Comparison of ENCODE assay signal across 8 mouse cellular contexts in genomic region chr5:104047200-104048105, GRCm38 (mm10). TPM values are rescaled to one million over a fixed set of nuclear protein-coding genes. Genes with fewer than 3 reads are reported as not detected.
DNase-seq lines count a peak whose midpoint lies in the region; ATAC-seq and TF ChIP-seq lines count a peak whose summit lies in the region.

No protein-coding gene starts in this region.

- TF ChIP-seq CTCF in gastrocnemius, adult 2 months (IDR thresholded peaks at IDR 0.05) = no peak
- no peak for TF ChIP-seq CTCF in CH12.LX (conservative IDR thresholded peaks at IDR 0.05 in 1 of 2, IDR thresholded peaks at IDR 0.05 in 1 of 2; ENCODE audit: low read depth in 2 of 2, low read length in 2 of 2)

- intact Hi-C loops in gastrocnemius, adult 2 months (cut with DNase I) = loop anchor here (5.0 kb wide), 1 partner anchor 35 kb away; no protein-coding TSS in a partner anchor

- H3K9ac ChIP-seq in CH12.LX (ENCODE audit: insufficient read depth, low read depth) = peak overlapping the region; percentile 95
- peak overlapping the region; percentile 92 for H3K9ac ChIP-seq in embryonic facial prominence, embryonic 14.5 days (ENCODE audit: low read depth, low read length)
- peak overlapping the region; percentile 92 for H3K9ac ChIP-seq in hindbrain, embryonic 15.5 days
- H3K9ac ChIP-seq in lung, embryonic 16.5 days (ENCODE audit: low read length) = peak overlapping the region; percentile 94

- in situ Hi-C loops in CH12.LX (cut with MboI; ENCODE audit: low pct_ligation_motif_present, low pct_unique_long_range_greater_than_20kb, low sequenced_read_pairs) = no loop called here

- peaks cover 6 to 28% of the 10 kb centered on the region in 2 experiments for H3K36me3 ChIP-seq in CH12.LX (replicated peaks in 1 of 2; ENCODE audit: control insufficient read depth in 1 of 2, insufficient read depth in 1 of 2, low read length in 1 of 2)
- H3K36me3 ChIP-seq in embryonic facial prominence, embryonic 14.5 days (ENCODE audit: control insufficient read depth, insufficient read depth, low read length) = peaks cover 24% of the 10 kb centered on the region
- peaks cover 18% of the 10 kb centered on the region for H3K36me3 ChIP-seq in hindbrain, embryonic 15.5 days
- peaks cover 11% of the 10 kb centered on the region for H3K36me3 ChIP-seq in lung, embryonic 16.5 days (ENCODE audit: control insufficient read depth, insufficient read depth, low read length)

- no peak for TF ChIP-seq POLR2A in CH12.LX (IDR thresholded peaks at IDR 0.05; ENCODE audit: low read depth, low read length)

- TF ChIP-seq EP300 in CH12.LX (IDR thresholded peaks at IDR 0.05; ENCODE audit: low read length) = peak; percentile 7; the same call in 1 of the 2 replicates

- dilution Hi-C loops in CH12.LX (cut with MboI; ENCODE audit: extremely low pct_ligation_motif_present, extremely low pct_unique_long_range_greater_than_20kb, low sequenced_read_pairs) = no loop called here

- WGBS in embryonic facial prominence, embryonic 14.5 days = 4% methylated on average over 19 of the region's 19 CpGs
- WGBS in hindbrain, embryonic 15.5 days = 10% methylated on average over 19 of the region's 19 CpGs
- WGBS in lung, embryonic 16.5 days = 1% methylated on average over 19 of the region's 19 CpGs

- peak; percentile 29 for DNase-seq in gastrocnemius, adult 2 months
- DNase-seq in gastrocnemius, postnatal 10 days = no peak
- no peak for DNase-seq in CH12.LX (ENCODE audit: extremely low read depth)
- DNase-seq in embryonic facial prominence, embryonic 14.5 days (ENCODE audit: low spot score) = no peak
- peak; percentile 33 for DNase-seq in thymus, postnatal 25 days
- DNase-seq in right cerebral cortex, postnatal 14 days = no peak

- no peaks in the 10 kb centered on the region for H3K27me3 ChIP-seq in CH12.LX (replicated peaks)
- no peaks in the 10 kb centered on the region for H3K27me3 ChIP-seq in embryonic facial prominence, embryonic 14.5 days (replicated peaks; ENCODE audit: control insufficient read depth, insufficient read depth, low read length)
- no peaks in the 10 kb centered on the region for H3K27me3 ChIP-seq in hindbrain, embryonic 15.5 days
- no peaks in the 10 kb centered on the region for H3K27me3 ChIP-seq in lung, embryonic 16.5 days (ENCODE audit: control insufficient read depth, insufficient read depth, low read depth, low read length)

- H3K79me2 ChIP-seq in CH12.LX (replicated peaks; ENCODE audit: control insufficient read depth, extremely low read depth, insufficient read depth, poor library complexity, severe bottlenecking) = peaks cover 9% of the 10 kb centered on the region

- no peak for TF ChIP-seq RAD21 in CH12.LX (IDR thresholded peaks at IDR 0.05; ENCODE audit: low read depth, low read length)

- ATAC-seq in embryonic facial prominence, embryonic 14.5 days (ENCODE audit: low read depth) = peak; percentile 2; the same call in 1 of the 2 replicates
- ATAC-seq in hindbrain, embryonic 15.5 days (ENCODE audit: low FRiP score, low read depth) = 0 out of 2 replicates have a peak, but pooled peaks have one; percentile 1
- peak; percentile 7; the same call in 1 of the 2 replicates for ATAC-seq in lung, embryonic 16.5 days (ENCODE audit: low read depth)

- no peaks in the 10 kb centered on the region for H3K9me3 ChIP-seq in CH12.LX (replicated peaks; ENCODE audit: low read length)
- H3K9me3 ChIP-seq in embryonic facial prominence, embryonic 14.5 days (ENCODE audit: control insufficient read depth, low read length) = no peaks in the 10 kb centered on the region
- no peaks in the 10 kb centered on the region for H3K9me3 ChIP-seq in hindbrain, embryonic 15.5 days
- H3K9me3 ChIP-seq in lung, embryonic 16.5 days (ENCODE audit: control insufficient read depth, low read length) = no peaks in the 10 kb centered on the region

- H3K4me1 ChIP-seq in CH12.LX (ENCODE audit: control insufficient read depth in 1 of 2, insufficient read depth in 2 of 2) = peaks cover 8 to 41% of the 10 kb centered on the region in 2 experiments
- peaks cover 18% of the 10 kb centered on the region; the same call in 1 of the 2 replicates for H3K4me1 ChIP-seq in embryonic facial prominence, embryonic 14.5 days (ENCODE audit: control insufficient read depth, insufficient read depth, low read length)
- peaks cover 18% of the 10 kb centered on the region for H3K4me1 ChIP-seq in hindbrain, embryonic 15.5 days (replicated peaks)
- H3K4me1 ChIP-seq in lung, embryonic 16.5 days (replicated peaks; ENCODE audit: control insufficient read depth, insufficient read depth, low read length) = peaks cover 12% of the 10 kb centered on the region

- peak overlapping the region; percentile 92 for H3K4me2 ChIP-seq in CH12.LX (ENCODE audit: insufficient read depth, low read depth, poor library complexity, severe bottlenecking)
- H3K4me2 ChIP-seq in embryonic facial prominence, embryonic 14.5 days (ENCODE audit: low read depth, low read length) = peak overlapping the region; percentile 72
- H3K4me2 ChIP-seq in hindbrain, embryonic 15.5 days = peak overlapping the region; percentile 77
- peak overlapping the region; percentile 87 for H3K4me2 ChIP-seq in lung, embryonic 16.5 days (ENCODE audit: low read depth, low read length)

- H3K4me3 ChIP-seq in gastrocnemius, adult 2 months = peak overlapping the region; percentile 97
- H3K4me3 ChIP-seq in CH12.LX (replicated peaks in 1 of 3; ENCODE audit: low read depth in 2 of 3, low read length in 2 of 3, poor library complexity in 1 of 3) = peak overlapping the region; percentile 94 to 99 (median 96)
- peak overlapping the region; percentile 86 for H3K4me3 ChIP-seq in embryonic facial prominence, embryonic 14.5 days (ENCODE audit: low read depth, low read length)
- H3K4me3 ChIP-seq in hindbrain, embryonic 15.5 days = peak overlapping the region; percentile 90
- H3K4me3 ChIP-seq in lung, embryonic 16.5 days (ENCODE audit: low read length) = peak overlapping the region; percentile 86

- H3K27ac ChIP-seq in gastrocnemius, adult 2 months = peak overlapping the region; percentile 95
- peak overlapping the region; percentile 90 for H3K27ac ChIP-seq in CH12.LX (ENCODE audit: insufficient read depth, low read depth)
- H3K27ac ChIP-seq in embryonic facial prominence, embryonic 14.5 days (replicated peaks; ENCODE audit: low read depth, low read length) = peak overlapping the region; percentile 87
- peak overlapping the region; percentile 89 for H3K27ac ChIP-seq in hindbrain, embryonic 15.5 days (replicated peaks)
- H3K27ac ChIP-seq in lung, embryonic 16.5 days (ENCODE audit: low read length) = peak overlapping the region; percentile 89

TF ChIP-seq in CH12.LX, 34 proteins besides CTCF, POLR2A, EP300 and RAD21 (continues in another document):
- no peak for TF ChIP-seq MAZ (IDR thresholded peaks at IDR 0.05; ENCODE audit: low read depth, low read length)
- TF ChIP-seq MAFK (IDR thresholded peaks at IDR 0.05; ENCODE audit: insufficient replicate concordance, low read length) = no peak
- TF ChIP-seq ZNF384 (IDR thresholded peaks at IDR 0.05; ENCODE audit: low read depth, low read length) = no peak
- no peak; the same call in 1 of the 2 replicates for TF ChIP-seq MXI1 (IDR thresholded peaks at IDR 0.05; ENCODE audit: low read depth, low read length)
- no peak for TF ChIP-seq SMC3 (IDR thresholded peaks at IDR 0.05; ENCODE audit: low read depth, low read length)
- TF ChIP-seq USF1 (IDR thresholded peaks at IDR 0.05; ENCODE audit: low read depth, low read length) = no peak
- 0 out of 2 replicates have a peak, but pooled peaks have one; percentile 43 for TF ChIP-seq RCOR1 (conservative IDR thresholded peaks at IDR 0.05; ENCODE audit: low read depth, low read length)
- TF ChIP-seq E2F4 (IDR thresholded peaks at IDR 0.05; ENCODE audit: insufficient replicate concordance, low read depth, low read length) = no peak
- no peak for TF ChIP-seq NELFE (IDR thresholded peaks at IDR 0.05; ENCODE audit: low read depth, low read length)
- TF ChIP-seq JUN (IDR thresholded peaks at IDR 0.05; ENCODE audit: insufficient read depth, low read depth, low read length) = no peak
- no peak for TF ChIP-seq PAX5 (IDR thresholded peaks at IDR 0.05; ENCODE audit: low read length)
- no peak for TF ChIP-seq ETS1 (conservative IDR thresholded peaks at IDR 0.05; ENCODE audit: low read depth, low read length)
- no peak for TF ChIP-seq NRF1 (IDR thresholded peaks at IDR 0.05; ENCODE audit: low read depth, low read length)
- TF ChIP-seq ELF1 (IDR thresholded peaks at IDR 0.05; ENCODE audit: low read depth, low read length) = no peak
- no peak for TF ChIP-seq TCF12 (IDR thresholded peaks at IDR 0.05; ENCODE audit: low read depth, low read length)

RNA-seq across cellular contexts. Expression of gene Nudt9, which starts 1.3 kb away (rescaled TPM):
- total RNA-seq in gastrocnemius, adult 2 months (2021) = 10 to 100 TPM; 62.6 to 68.7 TPM
- total RNA-seq in gastrocnemius, postnatal 10 days (2021) = 10 to 100 TPM; 43.7 to 48.9 TPM
- total RNA-seq in CH12.LX (2012; rRNA removed) = 58.5 and 63.8 TPM in 2 replicates
- total RNA-seq in CH12.LX (2014; rRNA removed) = 63.5 and 65.3 TPM in 2 replicates
- polyA plus RNA-seq in CH12.LX (2012; ENCODE audit: insufficient read length, low read depth) = 83.8 and 92.8 TPM in 2 replicates
- 56.8 and 59.0 TPM in 2 replicates for polyA plus RNA-seq in embryonic facial prominence, embryonic 14.5 days (2014; fragmentation: Nextera tagmentation; extraction: Ambion mirVana)
- polyA plus RNA-seq in hindbrain, embryonic 15.5 days (2015; fragmentation: Nextera tagmentation; extraction: Ambion mirVana) = 65.4 and 67.9 TPM in 2 replicates
- 58.6 and 60.8 TPM in 2 replicates for polyA plus RNA-seq in lung, embryonic 16.5 days (2015; fragmentation: Nextera tagmentation; extraction: Ambion mirVana)

RNA-seq across cellular contexts. Expression of gene Hsd17b11, which starts 25.7 kb away (rescaled TPM):
- 1 to 10 TPM; 8.6 to 9.2 TPM for total RNA-seq in gastrocnemius, adult 2 months (2021)
- total RNA-seq in gastrocnemius, postnatal 10 days (2021) = 10 to 100 TPM; 15.4 to 17.7 TPM
- 7.7 and 9.4 TPM in 2 replicates for total RNA-seq in CH12.LX (2012; rRNA removed)
- total RNA-seq in CH12.LX (2014; rRNA removed) = 15.3 and 17.3 TPM in 2 replicates
- 23.1 and 25.8 TPM in 2 replicates for polyA plus RNA-seq in CH12.LX (2012; ENCODE audit: insufficient read length, low read depth)
- polyA plus RNA-seq in embryonic facial prominence, embryonic 14.5 days (2014; fragmentation: Nextera tagmentation; extraction: Ambion mirVana) = 4.5 and 4.9 TPM in 2 replicates
- polyA plus RNA-seq in hindbrain, embryonic 15.5 days (2015; fragmentation: Nextera tagmentation; extraction: Ambion mirVana) = 3.3 and 3.6 TPM in 2 replicates
- polyA plus RNA-seq in lung, embryonic 16.5 days (2015; fragmentation: Nextera tagmentation; extraction: Ambion mirVana) = 5.3 and 6.2 TPM in 2 replicates

RNA-seq across cellular contexts. Expression of gene Gm17660, which starts 30.0 kb away (rescaled TPM):
- total RNA-seq in gastrocnemius, adult 2 months (2021) = not detected
- not detected for total RNA-seq in gastrocnemius, postnatal 10 days (2021)
- total RNA-seq in CH12.LX (2012; rRNA removed) = not detected in 2 replicates
- not detected in 2 replicates for total RNA-seq in CH12.LX (2014; rRNA removed)
- not detected in 2 replicates for polyA plus RNA-seq in CH12.LX (2012; ENCODE audit: insufficient read length, low read depth)
- polyA plus RNA-seq in embryonic facial prominence, embryonic 14.5 days (2014; fragmentation: Nextera tagmentation; extraction: Ambion mirVana) = 0.47 TPM in 1 of 2 replicates, not detected in the other
- polyA plus RNA-seq in hindbrain, embryonic 15.5 days (2015; fragmentation: Nextera tagmentation; extraction: Ambion mirVana) = 0.59 TPM in 1 of 2 replicates, not detected in the other
- not detected in 2 replicates for polyA plus RNA-seq in lung, embryonic 16.5 days (2015; fragmentation: Nextera tagmentation; extraction: Ambion mirVana)

Comparison
In these comparisons a context has a peak if more than half of its experiments do, and no peak if none do; other contexts are left out.
1. DNase-seq: peak in gastrocnemius, adult 2 months (single experiment) and thymus, postnatal 25 days (single experiment); none in gastrocnemius, postnatal 10 days (single experiment), CH12.LX (single experiment), embryonic facial prominence, embryonic 14.5 days (single experiment) and right cerebral cortex, postnatal 14 days (single experiment).
2. Peak in every context shown above with its lines, with median percentiles within 50 percentile points of each other: H3K27ac ChIP-seq, H3K4me3 ChIP-seq, H3K4me2 ChIP-seq, H3K9ac ChIP-seq and ATAC-seq.